Mouse (Mus musculus): ENCODE measurements around the gene Yy2. TPM values are rescaled to one million over a fixed set of nuclear protein-coding genes. Genes with fewer than 3 reads are reported as not detected.

The Yy2 gene
- polyA plus RNA-seq (2012; rRNA removed) = not detected in 2 replicates

- WGBS = 97% methylated on average over 26 of the region's 26 CpGs
- H3K4me1 ChIP-seq (replicated peaks; ENCODE audit: control insufficient read depth, insufficient read depth, low read length) = no peaks in the 10 kb centered on the region
- DNase-seq = no peak
- H3K36me3 ChIP-seq (ENCODE audit: control insufficient read depth, insufficient read depth, low read length) = 0 out of 2 replicates have a peak, but pooled peaks cover 4% of the 10 kb centered on the region
- no peak within 1 kb of the TSS for H3K27ac ChIP-seq (ENCODE audit: control insufficient read depth, insufficient read depth, low read length)
- H3K4me3 ChIP-seq (ENCODE audit: control insufficient read depth, insufficient read depth, low read length) = no peak within 1 kb of the TSS
- TF ChIP-seq POLR2A (IDR thresholded peaks at IDR 0.05; ENCODE audit: control insufficient read depth, extremely low read depth, insufficient read depth, low read length, poor library complexity) (no peak), CTCF (IDR thresholded peaks at IDR 0.05; ENCODE audit: borderline replicate concordance, control insufficient read depth, extremely low read depth, insufficient read depth, low read length, poor library complexity) (no peak)
- no peaks in the 10 kb centered on the region for H3K27me3 ChIP-seq (ENCODE audit: control insufficient read depth, insufficient read depth, low read length)
These were observed at the start of gene Yy2 for GRCm38 (mm10) chrX:157568840-157569239. Gene Yy2, minus strand, starts transcription at chrX:157568985.

GRCm38 (mm10) chrX:157612894-157613293 is 44.1 kb upstream of the Yy2 start:
- no peak overlapping the region for H3K27ac ChIP-seq (ENCODE audit: control insufficient read depth, insufficient read depth, low read length)
- TF ChIP-seq CTCF (IDR thresholded peaks at IDR 0.05; ENCODE audit: borderline replicate concordance, control insufficient read depth, extremely low read depth, insufficient read depth, low read length, poor library complexity) = no peak
- TF ChIP-seq POLR2A (IDR thresholded peaks at IDR 0.05; ENCODE audit: control insufficient read depth, extremely low read depth, insufficient read depth, low read length, poor library complexity) = no peak
- no peak overlapping the region for H3K4me3 ChIP-seq (ENCODE audit: control insufficient read depth, insufficient read depth, low read length)
- WGBS = 31% methylated on average over 32 of the region's 32 CpGs
- H3K4me1 ChIP-seq (replicated peaks; ENCODE audit: control insufficient read depth, insufficient read depth, low read length) = no peaks in the 10 kb centered on the region
- no peak for DNase-seq
- H3K36me3 ChIP-seq (ENCODE audit: control insufficient read depth, insufficient read depth, low read length) = no peaks in the 10 kb centered on the region
- H3K27me3 ChIP-seq (ENCODE audit: control insufficient read depth, insufficient read depth, low read length) = no peaks in the 10 kb centered on the region

- 23% methylated on average over 3 of the region's 3 CpGs for WGBS
- H3K27ac ChIP-seq (ENCODE audit: control insufficient read depth, insufficient read depth, low read length) = no peak overlapping the region
- H3K36me3 ChIP-seq (ENCODE audit: control insufficient read depth, insufficient read depth, low read length) = no peaks in the 10 kb centered on the region
- no peaks in the 10 kb centered on the region for H3K27me3 ChIP-seq (ENCODE audit: control insufficient read depth, insufficient read depth, low read length)
- no peak for DNase-seq
- no peak overlapping the region for H3K4me3 ChIP-seq (ENCODE audit: control insufficient read depth, insufficient read depth, low read length)
- peaks cover 4% of the 10 kb centered on the region for H3K4me1 ChIP-seq (replicated peaks; ENCODE audit: control insufficient read depth, insufficient read depth, low read length)
- TF ChIP-seq CTCF (IDR thresholded peaks at IDR 0.05; ENCODE audit: borderline replicate concordance, control insufficient read depth, extremely low read depth, insufficient read depth, low read length, poor library complexity) = no peak
- no peak for TF ChIP-seq POLR2A (IDR thresholded peaks at IDR 0.05; ENCODE audit: control insufficient read depth, extremely low read depth, insufficient read depth, low read length, poor library complexity)
These were observed 32.7 kb upstream of the Yy2 start for GRCm38 (mm10) chrX:157601450-157601849.

- peak; percentile 44 for DNase-seq
- Histone ChIP-seq H3K4me1 (replicated peaks; ENCODE audit: control insufficient read depth, insufficient read depth, low read length) (peaks cover 4% of the 10 kb centered on the region), H3K4me3 (ENCODE audit: control insufficient read depth, insufficient read depth, low read length) (peak within 1 kb of the TSS; percentile 100), H3K36me3 (ENCODE audit: control insufficient read depth, insufficient read depth, low read length) (no peaks in the 10 kb centered on the region), H3K27ac (ENCODE audit: control insufficient read depth, insufficient read depth, low read length) (peak within 1 kb of the TSS; percentile 91), H3K27me3 (ENCODE audit: control insufficient read depth, insufficient read depth, low read length) (no peaks in the 10 kb centered on the region)
- TF ChIP-seq CTCF (IDR thresholded peaks at IDR 0.05; ENCODE audit: borderline replicate concordance, control insufficient read depth, extremely low read depth, insufficient read depth, low read length, poor library complexity) (no peak), POLR2A (IDR thresholded peaks at IDR 0.05; ENCODE audit: control insufficient read depth, extremely low read depth, insufficient read depth, low read length, poor library complexity) (peak; percentile 43; the same call in 1 of the 2 replicates)
- under 1% methylated on average over 54 of the region's 74 CpGs for WGBS
These were observed 29.6 kb upstream of the Yy2 start, which contains the start of gene Mbtps2 for GRCm38 (mm10) chrX:157598186-157598996. Gene Mbtps2, minus strand, starts transcription at chrX:157598715.

- no peaks in the 10 kb centered on the region for H3K27me3 ChIP-seq (ENCODE audit: control insufficient read depth, insufficient read depth, low read length)
- H3K27ac ChIP-seq (ENCODE audit: control insufficient read depth, insufficient read depth, low read length) = peak overlapping the region; percentile 91
- no peak for TF ChIP-seq CTCF (IDR thresholded peaks at IDR 0.05; ENCODE audit: borderline replicate concordance, control insufficient read depth, extremely low read depth, insufficient read depth, low read length, poor library complexity)
- no peak for TF ChIP-seq POLR2A (IDR thresholded peaks at IDR 0.05; ENCODE audit: control insufficient read depth, extremely low read depth, insufficient read depth, low read length, poor library complexity)
- WGBS = 2% methylated on average over 17 of the region's 17 CpGs
- H3K36me3 ChIP-seq (ENCODE audit: control insufficient read depth, insufficient read depth, low read length) = no peaks in the 10 kb centered on the region
- peaks cover 4% of the 10 kb centered on the region for H3K4me1 ChIP-seq (replicated peaks; ENCODE audit: control insufficient read depth, insufficient read depth, low read length)
- H3K4me3 ChIP-seq (ENCODE audit: control insufficient read depth, insufficient read depth, low read length) = peak overlapping the region; percentile 100
- no peak for DNase-seq
These were observed 28.9 kb upstream of the Yy2 start for GRCm38 (mm10) chrX:157597585-157598185.

- Histone ChIP-seq H3K36me3 (ENCODE audit: control insufficient read depth, insufficient read depth, low read length) (no peaks in the 10 kb centered on the region), H3K4me3 (ENCODE audit: control insufficient read depth, insufficient read depth, low read length) (no peak overlapping the region), H3K4me1 (replicated peaks; ENCODE audit: control insufficient read depth, insufficient read depth, low read length) (peaks cover 4% of the 10 kb centered on the region), H3K27me3 (ENCODE audit: control insufficient read depth, insufficient read depth, low read length) (no peaks in the 10 kb centered on the region), H3K27ac (ENCODE audit: control insufficient read depth, insufficient read depth, low read length) (no peak overlapping the region)
- TF ChIP-seq POLR2A (IDR thresholded peaks at IDR 0.05; ENCODE audit: control insufficient read depth, extremely low read depth, insufficient read depth, low read length, poor library complexity) (no peak), CTCF (IDR thresholded peaks at IDR 0.05; ENCODE audit: borderline replicate concordance, control insufficient read depth, extremely low read depth, insufficient read depth, low read length, poor library complexity) (no peak)
- 17% methylated on average over 5 of the region's 5 CpGs for WGBS
- DNase-seq = no peak
These were observed 28.0 kb upstream of the Yy2 start for GRCm38 (mm10) chrX:157596802-157597201.

All from thymus, adult 2 months (tissue).